Mouse (Mus musculus) T-cell, adult 2 months (primary cell): ENCODE data around the gene Krt8.
A peak's percentile ranks its signal among the peaks of the same experiment; 100 is the strongest.

ENCODE experiments used
- DNase-seq: peaks from one replicate; pipeline ENCODE4 v3.0.0; 2022; ENCODE audit warnings: low spot score

Krt8 gene

DNA sequence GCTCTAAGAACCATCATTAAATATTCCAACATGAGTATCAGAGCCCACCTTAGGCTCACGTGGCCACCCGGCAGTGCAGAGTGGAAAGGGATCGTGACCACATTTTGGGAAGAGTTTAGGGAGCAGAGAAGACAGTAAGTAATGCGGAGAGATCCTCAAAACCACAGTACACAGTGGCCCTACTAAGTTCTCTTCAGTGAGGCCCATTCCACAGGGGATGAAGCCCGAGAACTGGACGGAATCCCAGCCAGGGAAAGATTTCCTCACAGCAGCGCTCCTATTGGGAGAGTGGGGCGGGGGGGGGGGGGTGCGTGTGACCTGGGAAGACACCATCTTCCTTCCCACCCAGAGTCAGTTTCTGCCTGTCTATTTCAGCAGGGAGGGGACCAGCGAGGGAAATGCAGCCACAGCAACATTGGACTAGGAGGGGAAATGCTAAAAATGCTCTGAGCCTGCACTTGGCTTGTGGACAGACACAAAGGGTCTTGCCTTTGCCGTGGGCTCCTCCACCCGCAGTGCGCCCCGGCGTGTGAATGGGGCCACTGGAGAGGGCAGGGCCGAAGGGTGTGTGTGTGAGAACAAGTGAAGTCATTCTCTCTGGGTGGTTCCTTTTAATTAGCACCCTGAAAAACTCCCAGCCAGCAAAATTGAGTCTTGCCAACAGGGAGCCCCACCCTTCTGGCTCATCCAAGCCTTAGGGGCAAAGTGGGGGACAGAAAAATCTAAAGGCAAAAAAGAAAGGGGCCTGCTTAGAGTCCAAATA, 30.0 kb downstream of the Krt8 start:
- DNase-seq = no peak

GRCm38 (mm10) chr15:101973414-101974077, 30.7 kb downstream of the Krt8 start:
- peak; percentile 74 for DNase-seq

DNA sequence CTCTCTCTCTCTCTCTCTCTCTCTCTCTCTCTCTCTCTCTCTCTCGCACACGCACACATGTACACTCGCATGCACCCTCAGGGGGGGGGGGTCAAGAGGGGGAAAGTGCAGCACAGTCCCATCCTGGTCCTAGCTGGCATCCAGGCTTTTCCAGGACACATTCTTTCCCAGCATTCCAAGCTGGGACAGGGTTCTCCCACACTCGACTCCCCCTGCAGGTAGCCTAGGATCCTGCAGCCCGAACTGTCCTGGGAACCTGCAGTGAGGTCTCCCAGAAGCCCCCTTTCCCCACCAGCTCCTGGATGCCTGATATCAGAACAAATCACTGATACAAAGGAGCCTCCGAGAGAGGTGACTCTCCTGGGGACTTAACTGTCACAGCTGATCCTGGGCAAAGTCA, 33.7 kb downstream of the Krt8 start:
- DNase-seq = no peak

DNA sequence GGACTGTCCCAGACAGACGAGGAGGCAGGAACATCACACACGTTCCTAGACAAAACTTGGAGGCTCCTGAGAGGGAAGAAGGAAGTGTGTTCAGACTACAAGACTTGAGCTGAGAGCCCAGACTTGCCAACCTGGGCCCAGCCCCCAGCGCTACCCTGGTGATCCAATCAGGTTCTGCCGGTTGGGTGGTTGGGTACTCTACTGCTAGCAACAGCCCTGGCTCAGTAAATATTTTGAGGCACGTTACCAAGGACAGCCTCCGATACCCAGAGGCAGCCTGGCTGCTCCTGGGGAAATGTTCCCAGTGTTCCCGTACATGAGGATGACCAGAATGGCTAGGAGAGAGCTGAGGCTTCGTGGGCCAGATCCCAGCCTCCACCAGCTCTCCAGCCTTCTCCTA, 37.5 kb downstream of the Krt8 start:
- DNase-seq = no peak

DNA sequence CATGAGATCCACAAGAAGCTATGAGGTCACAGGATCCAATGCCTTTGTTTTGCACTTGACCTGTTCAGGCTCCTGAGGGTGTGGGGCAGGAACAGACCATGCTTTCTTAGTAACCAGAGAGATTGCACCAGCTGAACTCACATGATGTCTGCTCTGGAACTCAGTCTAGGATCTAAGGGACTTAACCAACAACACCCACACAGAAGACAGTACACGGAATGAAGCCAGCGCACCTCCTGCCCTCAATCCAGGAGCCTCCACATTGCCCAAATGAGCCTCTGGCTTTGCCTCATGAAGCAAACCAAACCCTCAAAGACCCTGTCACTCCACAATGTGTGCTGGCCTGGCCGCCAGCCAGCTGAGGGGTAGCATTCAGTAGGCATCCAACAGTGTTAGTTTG, 45.4 kb downstream of the Krt8 start:
- DNase-seq = no peak

DNA sequence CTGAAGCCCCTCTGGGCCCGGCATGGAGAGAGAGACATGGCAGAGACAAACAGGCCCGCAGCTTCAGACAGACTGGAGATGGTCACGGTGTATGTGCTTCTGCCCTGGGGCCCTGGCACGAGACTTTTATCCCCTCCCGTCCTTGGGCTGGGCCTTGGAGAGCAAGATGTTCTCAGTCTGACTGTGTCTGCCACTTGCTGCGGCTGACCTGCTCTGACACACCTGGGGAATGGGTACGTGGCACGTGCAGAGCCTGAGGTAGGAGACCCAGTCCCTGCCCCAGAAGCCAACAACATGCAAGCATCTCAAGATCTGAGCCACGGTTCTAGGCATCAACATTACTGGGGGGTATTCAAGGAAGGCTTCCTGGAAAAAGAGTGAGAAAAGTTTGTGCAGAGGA, 50.1 kb downstream of the Krt8 start, which contains the start of gene Krt78:
TSS of gene Krt78 (minus strand) at position 101 of the 400 bp plus-strand sequence.
- DNase-seq = no peak

- DNase-seq = no peak
These were observed 51.4 kb downstream of the Krt8 start for GRCm38 (mm10) chr15:101952733-101953474.
